Mouse (Mus musculus): Measurements from ENCODE around the gene Cdc25a. TPM values are rescaled to one million over a fixed set of nuclear protein-coding genes. Genes with fewer than 3 reads are reported as not detected.

Cdc25a gene
- 6.8 and 8.4 TPM in 2 replicates for polyA plus RNA-seq (2015; fragmentation: Nextera tagmentation; extraction: Ambion mirVana)

DNA sequence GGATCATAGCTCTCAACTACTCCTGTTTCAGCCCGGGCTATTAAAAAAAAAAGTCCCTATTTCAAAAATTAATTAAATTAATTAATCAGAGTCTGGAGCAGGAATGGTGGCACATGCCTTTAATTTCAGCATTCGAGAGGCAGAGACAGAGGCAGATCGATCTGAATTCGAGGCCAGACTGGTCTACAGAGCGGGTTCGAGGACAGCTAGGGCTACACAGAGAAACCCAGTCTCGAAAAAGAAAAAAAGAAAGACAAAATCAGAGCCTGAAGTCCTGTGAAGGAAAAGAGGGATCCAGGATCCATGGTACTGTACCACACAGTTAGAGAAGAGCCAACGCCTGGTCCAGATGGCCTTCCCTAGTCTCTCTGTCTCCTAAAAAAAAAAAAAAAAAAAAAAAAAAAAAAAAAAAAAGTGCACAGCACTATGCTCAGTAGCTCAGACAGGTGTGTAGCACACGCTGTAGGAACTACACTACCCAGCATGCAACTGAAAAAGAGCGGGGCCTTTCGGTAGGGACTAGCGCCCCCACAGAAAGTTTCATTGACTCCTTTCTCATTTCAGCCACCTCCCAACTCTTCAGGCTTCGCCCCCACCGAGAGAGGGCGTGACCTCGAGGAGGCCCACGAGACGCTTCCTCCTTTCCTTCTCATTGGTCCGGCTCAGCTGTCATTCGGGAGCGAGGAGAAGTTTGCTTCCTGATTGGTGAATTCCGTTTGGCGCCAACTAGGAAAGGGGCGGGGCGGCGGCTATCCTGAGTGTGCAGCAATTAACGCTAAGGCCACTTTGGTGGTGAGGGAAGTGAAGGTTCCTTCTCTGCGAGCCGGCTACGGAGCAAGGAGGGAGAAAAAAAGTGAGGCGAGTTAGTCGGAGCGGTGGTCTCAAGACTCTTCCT lies at the start of gene Cdc25a:
Cdc25a (plus strand) TSS at position 783 of the 895 bp plus-strand sequence.

GRCm38 (mm10) chr9:109832391-109833087 lies 42.8 kb upstream of the Cdc25a start, which contains the start of gene Nme6:
TSS of gene Nme6 (plus strand) at chr9:109832749.

DNA sequence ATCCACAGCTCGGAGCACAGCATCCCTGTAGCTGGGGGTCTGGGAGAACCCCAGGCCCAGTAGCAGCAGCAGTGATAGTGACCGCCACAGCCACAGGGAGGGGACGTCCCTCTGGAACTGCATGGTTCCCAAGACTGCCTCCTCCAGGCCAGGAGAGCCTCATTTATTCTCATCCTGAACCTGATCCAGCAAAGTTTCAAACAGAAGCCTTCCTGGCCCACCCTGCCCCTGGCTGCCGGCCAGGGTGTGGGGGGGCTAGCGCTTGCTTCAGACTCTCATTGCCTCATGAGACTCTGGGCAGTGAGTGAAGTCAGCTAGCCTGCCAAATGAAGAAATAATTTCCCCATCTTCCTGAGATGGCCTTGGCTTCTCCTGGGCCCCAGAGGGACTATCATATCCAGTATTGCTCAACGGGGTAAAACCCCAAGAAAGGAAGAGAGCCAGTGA lies 26.0 kb upstream of the Cdc25a start, which contains the start of gene Camp:
Camp (minus strand) TSS at position 306 of the 447 bp plus-strand sequence.

DNA sequence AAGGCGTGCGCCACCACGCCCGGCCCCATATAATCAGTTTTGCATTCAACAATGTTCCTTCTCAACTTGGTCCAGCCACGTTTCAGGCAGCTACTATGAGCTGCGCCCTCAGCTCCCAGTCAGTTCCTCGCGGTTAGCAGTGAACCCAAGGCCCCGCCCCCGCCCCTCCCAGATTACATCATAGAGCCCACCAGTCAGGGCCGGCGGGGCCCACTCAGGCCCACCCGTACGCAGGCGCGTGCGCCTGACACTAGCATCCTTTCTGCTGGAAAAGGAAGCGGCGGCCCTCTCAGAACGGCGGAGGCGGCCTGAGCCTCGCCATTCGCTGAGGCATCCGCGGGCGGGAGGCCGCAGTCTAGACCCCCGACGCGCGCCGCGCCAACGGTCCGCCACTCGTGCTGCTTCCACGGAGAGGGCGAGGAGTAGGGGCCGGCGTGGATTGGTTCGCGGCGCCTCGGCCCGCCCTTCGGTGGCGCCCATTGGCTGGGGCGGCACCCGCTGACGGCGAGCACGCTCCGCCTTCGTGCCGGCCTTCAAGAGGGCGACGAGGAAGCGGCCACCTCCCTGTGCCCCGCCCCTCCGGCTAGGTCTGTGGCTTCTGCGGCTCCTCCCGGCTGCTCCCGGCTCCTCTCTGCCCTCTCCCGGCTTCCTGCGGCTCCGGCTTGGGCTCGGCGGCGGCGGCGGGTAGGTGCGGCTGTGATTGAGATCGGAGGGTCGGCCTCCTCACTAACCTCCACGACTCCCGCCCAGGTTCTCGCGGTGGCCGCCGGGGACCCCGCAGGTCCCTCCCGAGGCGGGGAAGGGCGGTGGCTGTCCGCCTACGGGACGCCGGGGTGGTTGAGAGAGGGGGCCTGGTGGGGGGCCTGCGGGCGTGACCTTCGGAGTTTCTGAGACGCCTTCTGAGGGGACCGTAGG lies 56.1 kb downstream of the Cdc25a start, which contains the start of gene Map4:
Map4 (plus strand) TSS at position 204 of the 915 bp plus-strand sequence.

Small RNA genes lying within 50 kb of the gene (microRNA-seq; reads per million reads assigned to microRNA genes)
- gene Mir7089: not detected

Other genes with a start within 250 kb of the Cdc25a start
- gene Fbxw24, start 249.5 kb upstream of the Cdc25a start, polyA plus RNA-seq (2015; fragmentation: Nextera tagmentation; extraction: Ambion mirVana): not detected in 2 replicates
- not detected in 2 replicates for gene Fbxw25, start 210.9 kb upstream of the Cdc25a start, polyA plus RNA-seq (2015; fragmentation: Nextera tagmentation; extraction: Ambion mirVana)
- gene Fbxw18, start 172.9 kb upstream of the Cdc25a start, polyA plus RNA-seq (2015; fragmentation: Nextera tagmentation; extraction: Ambion mirVana): 0.10 TPM in 1 of 2 replicates, not detected in the other
- gene Fbxw26, start 129.5 kb upstream of the Cdc25a start, polyA plus RNA-seq (2015; fragmentation: Nextera tagmentation; extraction: Ambion mirVana): not detected in 2 replicates
- not detected in 2 replicates for gene Fbxw27, start 84.9 kb upstream of the Cdc25a start, polyA plus RNA-seq (2015; fragmentation: Nextera tagmentation; extraction: Ambion mirVana)
- gene Spink8, start 63.3 kb upstream of the Cdc25a start, polyA plus RNA-seq (2015; fragmentation: Nextera tagmentation; extraction: Ambion mirVana): not detected in 2 replicates
- 50.7 and 53.8 TPM in 2 replicates for gene Nme6, start 42.8 kb upstream of the Cdc25a start, polyA plus RNA-seq (2015; fragmentation: Nextera tagmentation; extraction: Ambion mirVana)
- 1.7 and 2.0 TPM in 2 replicates for gene Camp, start 26.0 kb upstream of the Cdc25a start, polyA plus RNA-seq (2015; fragmentation: Nextera tagmentation; extraction: Ambion mirVana)
- gene Map4, start 55.9 kb downstream of the Cdc25a start, polyA plus RNA-seq (2015; fragmentation: Nextera tagmentation; extraction: Ambion mirVana): 183 TPM in 2 replicates
- 40.9 and 45.1 TPM in 2 replicates for gene Smarcc1, start 242.1 kb downstream of the Cdc25a start, polyA plus RNA-seq (2015; fragmentation: Nextera tagmentation; extraction: Ambion mirVana)
- gene Dhx30, start 242.3 kb downstream of the Cdc25a start, polyA plus RNA-seq (2015; fragmentation: Nextera tagmentation; extraction: Ambion mirVana): 110 and 128 TPM in 2 replicates